Mouse (Mus musculus) liver, embryonic 13.5 days (tissue): ENCODE data around the gene Dnase2b. TPM values are rescaled to one million over a fixed set of nuclear protein-coding genes. Genes with fewer than 3 reads are reported as not detected.

Source experiments
- ATAC-seq: fragments of 200-750 bp; cut with Nextera tagmentation; 2 replicates; pipeline ENCODE4 v1.8.0; 2017; ENCODE audit warnings: low read depth, mild to moderate bottlenecking, moderate number of reproducible peaks, moderate library complexity
- DNase-seq: peaks from one replicate; pipeline ENCODE4 v3.0.0; 2022
- H3K27ac ChIP-seq: fragments of 300-500 bp; sonication (generic); 2 replicates; pipeline ENCODE4 v1.5.1; 2015; ENCODE audit warnings: moderate library complexity, mild to moderate bottlenecking, inconsistent platforms
- H3K27me3 ChIP-seq: fragments of 300-500 bp; sonication (generic); 2 replicates; pipeline ENCODE4 v1.6.1; 2015; ENCODE audit warnings: mild to moderate bottlenecking, inconsistent platforms
- H3K36me3 ChIP-seq: fragments of 300-500 bp; sonication (generic); 2 replicates; pipeline ENCODE4 v1.6.1; 2015; ENCODE audit warnings: mild to moderate bottlenecking, inconsistent platforms
- H3K4me1 ChIP-seq: fragments of 300-500 bp; sonication (generic); replicated peaks from 2 replicates; pipeline ENCODE4 v1.6.1; 2015; ENCODE audit warnings: inconsistent platforms
- H3K4me2 ChIP-seq: fragments of 300-500 bp; sonication (generic); 2 replicates; pipeline ENCODE4 v1.6.1; 2015; ENCODE audit warnings: inconsistent platforms, mild to moderate bottlenecking, moderate library complexity
- H3K4me3 ChIP-seq: fragments of 300-500 bp; sonication (generic); replicated peaks from 2 replicates; pipeline ENCODE4 v1.5.1; 2015; ENCODE audit warnings: mild to moderate bottlenecking, inconsistent platforms
- H3K9ac ChIP-seq: fragments of 300-500 bp; sonication (generic); 2 replicates; pipeline ENCODE4 v1.6.1; 2015; ENCODE audit warnings: mild to moderate bottlenecking, inconsistent platforms
- H3K9me3 ChIP-seq: fragments of 300-500 bp; sonication (generic); replicated peaks from 2 replicates; pipeline ENCODE4 v1.6.1; 2016; ENCODE audit warnings: inconsistent platforms
- WGBS: fragments of 180-500 bp; shearing (Covaris S2); methylation state at CpG from one replicate; pipeline ENCODE4 v1.1.7; 2015; ENCODE audit not compliant: insufficient replicate concordance; 5-methylcytosine and 5-hydroxymethylcytosine counted together
- polyA plus RNA-seq: library from polyadenylated mRNA; unstranded; fragments of >200 nt; fragmentation: Nextera tagmentation; extraction: Ambion mirVana; gene quantifications from 2 replicates; pipeline ENCODE4 v1.2.1, GENCODE M21; 2015

Gene Dnase2b
- polyA plus RNA-seq, 1 experiment from 2014 or later = 0.35 TPM

GRCm38 (mm10) chr3:146591601-146592000 lies 23.8 kb downstream of the Dnase2b start:
- Histone ChIP-seq H3K36me3 (no peaks in the 10 kb centered on the region), H3K27ac (peak overlapping the region; percentile 53), H3K4me1 (no peaks in the 10 kb centered on the region), H3K4me3 (no peak overlapping the region), H3K9ac (no peak overlapping the region), H3K9me3 (no peaks in the 10 kb centered on the region), H3K27me3 (no peaks in the 10 kb centered on the region), H3K4me2 (no peak overlapping the region)
- WGBS = 57% methylated on average over 2 of the region's 2 CpGs
- ATAC-seq (no peak), DNase-seq (no peak)

DNA sequence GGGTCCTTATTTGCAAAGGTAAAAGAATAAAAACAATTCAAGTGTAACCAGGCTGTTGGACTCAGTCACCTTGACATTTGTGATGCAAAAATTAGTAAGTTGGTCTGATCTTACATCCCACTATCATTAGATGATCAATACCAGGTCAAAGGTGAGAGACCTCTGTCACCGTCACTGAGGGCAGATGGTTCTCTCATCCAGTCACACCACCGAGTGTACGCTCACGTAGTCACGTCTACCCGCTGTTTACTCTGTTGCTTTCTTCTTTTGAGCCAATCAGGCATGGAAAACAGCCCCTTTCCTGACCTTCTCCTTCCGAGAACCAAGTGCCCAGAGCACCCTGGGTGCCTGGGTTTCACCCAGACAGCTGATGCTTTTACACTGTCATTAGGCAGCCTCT lies 24.2 kb downstream of the Dnase2b start:
- DNase-seq (no peak), ATAC-seq (peak; percentile 57)
- H3K4me3 ChIP-seq = no peak overlapping the region
- no peak overlapping the region for H3K4me2 ChIP-seq
- H3K27me3 ChIP-seq = no peaks in the 10 kb centered on the region
- no peaks in the 10 kb centered on the region for H3K4me1 ChIP-seq
- peak overlapping the region; percentile 53 for H3K27ac ChIP-seq
- H3K9ac ChIP-seq = no peak overlapping the region
- 70% methylated on average over 7 of the region's 7 CpGs for WGBS
- H3K36me3 ChIP-seq = no peaks in the 10 kb centered on the region
- H3K9me3 ChIP-seq = no peaks in the 10 kb centered on the region

DNA sequence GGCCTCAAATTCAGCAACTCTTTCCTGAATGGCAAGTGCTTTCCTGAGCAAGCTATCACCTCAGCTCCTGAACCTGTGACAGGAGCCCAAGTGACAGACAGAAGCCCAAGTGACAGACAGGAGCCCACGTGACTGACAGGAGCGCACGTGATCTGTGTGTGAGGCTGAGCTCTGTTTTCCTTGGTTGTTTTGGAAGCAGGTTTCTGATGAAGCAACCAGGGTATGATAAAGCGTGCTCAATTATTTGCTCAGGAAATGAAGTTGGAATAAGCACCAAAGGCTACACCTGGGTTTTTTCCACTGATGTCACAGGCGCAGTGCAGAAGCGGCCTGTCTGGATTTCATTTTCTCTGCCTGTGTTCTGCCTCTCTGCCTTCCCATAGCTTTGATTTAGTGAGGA lies 25.9 kb downstream of the Dnase2b start:
- Histone ChIP-seq H3K4me1 (no peaks in the 10 kb centered on the region), H3K9ac (no peak overlapping the region), H3K4me2 (no peak overlapping the region), H3K9me3 (no peaks in the 10 kb centered on the region), H3K27me3 (no peaks in the 10 kb centered on the region), H3K27ac (peak overlapping the region; percentile 51), H3K4me3 (no peak overlapping the region), H3K36me3 (no peaks in the 10 kb centered on the region)
- ATAC-seq (no peak), DNase-seq (no peak)
- WGBS = 68% methylated on average over 6 of the region's 6 CpGs

- WGBS = 84% methylated on average over 14 of the region's 14 CpGs
- no peaks in the 10 kb centered on the region for H3K36me3 ChIP-seq
- ATAC-seq (no peak), DNase-seq (no peak)
- H3K4me1 ChIP-seq = no peaks in the 10 kb centered on the region
- H3K4me2 ChIP-seq = no peak overlapping the region
- H3K9ac ChIP-seq = no peak overlapping the region
- no peak overlapping the region for H3K4me3 ChIP-seq
- H3K27me3 ChIP-seq = no peaks in the 10 kb centered on the region
- no peak overlapping the region for H3K27ac ChIP-seq
- no peaks in the 10 kb centered on the region for H3K9me3 ChIP-seq
Observed at GRCm38 (mm10) chr3:146586616-146587015, 28.8 kb downstream of the Dnase2b start.

- Histone ChIP-seq H3K4me1 (no peaks in the 10 kb centered on the region), H3K9ac (no peak overlapping the region), H3K36me3 (no peaks in the 10 kb centered on the region), H3K4me3 (no peak overlapping the region), H3K9me3 (no peaks in the 10 kb centered on the region), H3K27ac (no peak overlapping the region), H3K4me2 (no peak overlapping the region), H3K27me3 (no peaks in the 10 kb centered on the region)
- 50% methylated on average over 5 of the region's 5 CpGs for WGBS
- DNase-seq = no peak
- ATAC-seq = no peak
Observed at GRCm38 (mm10) chr3:146583908-146584307, 31.5 kb downstream of the Dnase2b start.

DNA sequence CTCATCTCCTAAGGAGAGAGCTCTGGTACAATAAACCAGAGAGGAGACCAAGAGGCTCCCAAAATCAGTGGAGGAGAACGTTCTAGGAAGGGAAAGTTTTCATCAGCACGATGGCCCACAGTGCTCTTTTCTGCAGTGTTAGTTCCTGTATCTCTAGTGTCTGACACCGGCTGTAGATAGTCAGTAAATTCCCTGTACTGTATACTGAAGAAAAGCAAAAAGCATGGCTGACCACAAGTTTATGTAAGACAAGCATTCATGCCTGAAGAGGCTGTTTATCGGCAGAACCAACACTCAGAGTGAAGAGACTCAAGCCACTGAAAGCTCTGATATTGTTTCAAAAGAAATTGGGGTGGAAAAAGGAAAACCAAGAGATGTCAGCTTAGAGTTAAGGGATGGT lies 31.9 kb downstream of the Dnase2b start:
- Histone ChIP-seq H3K27ac (no peak overlapping the region), H3K4me2 (no peak overlapping the region), H3K4me3 (no peak overlapping the region), H3K27me3 (no peaks in the 10 kb centered on the region), H3K9ac (no peak overlapping the region), H3K9me3 (no peaks in the 10 kb centered on the region), H3K4me1 (no peaks in the 10 kb centered on the region), H3K36me3 (no peaks in the 10 kb centered on the region)
- no peak for ATAC-seq
- DNase-seq = no peak
- 60% methylated on average over 4 of the region's 4 CpGs for WGBS

GRCm38 (mm10) chr3:146580039-146580729 lies 35.2 kb downstream of the Dnase2b start:
- ATAC-seq (no peak), DNase-seq (no peak)
- no peaks in the 10 kb centered on the region for H3K9me3 ChIP-seq
- H3K9ac ChIP-seq = no peak overlapping the region
- no peaks in the 10 kb centered on the region for H3K36me3 ChIP-seq
- H3K4me3 ChIP-seq = no peak overlapping the region
- H3K27ac ChIP-seq = no peak overlapping the region
- H3K4me2 ChIP-seq = no peak overlapping the region
- no peaks in the 10 kb centered on the region for H3K4me1 ChIP-seq
- 57% methylated on average over 3 of the region's 3 CpGs for WGBS
- no peaks in the 10 kb centered on the region for H3K27me3 ChIP-seq

DNA sequence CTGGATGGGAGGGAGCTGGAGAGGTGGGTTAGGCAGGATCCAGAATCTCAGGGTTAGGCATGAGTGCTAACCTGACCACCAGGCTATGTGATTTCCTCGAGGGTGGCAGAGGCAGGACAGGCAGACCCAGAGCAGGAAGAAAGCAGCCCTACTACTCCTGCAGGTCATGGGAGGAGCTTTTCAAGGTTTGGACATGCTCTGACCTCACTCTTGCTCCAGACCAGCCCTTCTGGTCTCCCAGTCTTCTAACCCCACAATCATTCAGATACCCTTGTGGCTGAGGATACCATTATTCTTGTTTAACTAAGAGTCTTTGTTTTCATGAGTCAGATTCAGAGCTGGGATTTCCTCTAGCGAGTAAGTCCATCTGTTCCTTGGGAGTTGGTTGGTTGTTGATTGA lies 37.8 kb downstream of the Dnase2b start:
- DNase-seq = no peak
- no peaks in the 10 kb centered on the region for H3K36me3 ChIP-seq
- H3K27me3 ChIP-seq = no peaks in the 10 kb centered on the region
- no peak overlapping the region for H3K4me2 ChIP-seq
- H3K4me3 ChIP-seq = no peak overlapping the region
- 42% methylated on average over 2 of the region's 2 CpGs for WGBS
- no peak for ATAC-seq
- no peaks in the 10 kb centered on the region for H3K9me3 ChIP-seq
- H3K4me1 ChIP-seq = no peaks in the 10 kb centered on the region
- no peak overlapping the region for H3K27ac ChIP-seq
- H3K9ac ChIP-seq = no peak overlapping the region

GRCm38 (mm10) chr3:146571341-146571740 lies 44.1 kb downstream of the Dnase2b start:
- Histone ChIP-seq H3K9me3 (no peaks in the 10 kb centered on the region), H3K36me3 (no peaks in the 10 kb centered on the region), H3K4me3 (no peak overlapping the region), H3K27me3 (no peaks in the 10 kb centered on the region), H3K4me2 (no peak overlapping the region), H3K9ac (no peak overlapping the region), H3K4me1 (no peaks in the 10 kb centered on the region), H3K27ac (peak overlapping the region; percentile 19; the same call in 1 of the 2 replicates)
- WGBS = 58% methylated on average over 1 of the region's 1 CpGs
- DNase-seq (no peak), ATAC-seq (no peak)

DNA sequence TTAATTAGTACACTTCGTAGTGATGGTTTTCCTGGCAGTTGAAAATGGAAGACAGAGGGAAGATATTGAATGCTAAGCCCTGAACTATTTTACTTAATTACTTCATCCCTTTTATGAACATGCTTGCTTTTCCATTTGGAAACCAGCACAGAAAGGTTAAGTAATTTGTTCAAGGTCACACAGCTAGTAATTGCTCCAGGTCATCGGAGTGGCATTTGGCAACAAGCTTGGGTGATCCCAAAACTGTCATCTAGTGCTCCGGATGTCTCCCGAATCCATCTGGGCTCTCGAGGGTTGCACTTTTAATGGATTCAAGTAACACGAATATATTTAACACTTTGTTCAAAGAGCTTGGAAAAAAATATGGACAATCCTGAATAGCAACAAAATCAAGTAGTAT lies 44.5 kb downstream of the Dnase2b start:
- Histone ChIP-seq H3K4me1 (no peaks in the 10 kb centered on the region), H3K27me3 (no peaks in the 10 kb centered on the region), H3K36me3 (no peaks in the 10 kb centered on the region), H3K4me2 (no peak overlapping the region), H3K4me3 (no peak overlapping the region), H3K27ac (peak overlapping the region; percentile 19; the same call in 1 of the 2 replicates), H3K9ac (no peak overlapping the region), H3K9me3 (no peaks in the 10 kb centered on the region)
- DNase-seq (no peak), ATAC-seq (no peak)
- WGBS = 65% methylated on average over 6 of the region's 6 CpGs

- Histone ChIP-seq H3K9me3 (no peaks in the 10 kb centered on the region), H3K27ac (peak within 1 kb of the TSS; percentile 37), H3K4me3 (no peak within 1 kb of the TSS), H3K27me3 (no peaks in the 10 kb centered on the region), H3K4me1 (no peaks in the 10 kb centered on the region), H3K9ac (no peak within 1 kb of the TSS), H3K36me3 (no peaks in the 10 kb centered on the region), H3K4me2 (no peak within 1 kb of the TSS)
- WGBS = 64% methylated on average over 10 of the region's 10 CpGs
- no peak for DNase-seq
- peak; percentile 77 for ATAC-seq
Observed at GRCm38 (mm10) chr3:146570148-146570782, 45.1 kb downstream of the Dnase2b start, which contains the start of gene Uox. Gene Uox, plus strand, starts transcription at chr3:146570426.

DNA sequence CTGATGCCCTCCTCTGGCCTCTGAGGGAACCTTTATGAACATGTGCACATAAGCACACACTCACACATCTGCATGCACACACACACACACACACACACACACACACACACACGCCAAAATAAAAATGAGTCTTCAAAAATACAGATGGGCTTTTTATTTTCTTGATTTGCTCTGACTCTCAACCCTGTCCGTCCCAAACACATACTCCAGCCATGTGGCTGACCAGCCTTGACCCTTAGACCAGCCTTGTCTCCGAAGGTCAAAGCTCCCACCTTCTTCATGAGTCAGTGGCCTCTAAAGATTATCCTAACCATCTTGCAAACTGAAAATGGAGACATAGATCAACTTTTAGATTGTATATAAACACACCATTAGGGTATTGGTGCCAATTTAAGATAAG lies 45.8 kb downstream of the Dnase2b start:
- Histone ChIP-seq H3K4me3 (no peak overlapping the region), H3K4me1 (no peaks in the 10 kb centered on the region), H3K27ac (peak overlapping the region; percentile 37; the same call in 1 of the 2 replicates), H3K27me3 (no peaks in the 10 kb centered on the region), H3K9me3 (no peaks in the 10 kb centered on the region), H3K36me3 (no peaks in the 10 kb centered on the region), H3K4me2 (no peak overlapping the region), H3K9ac (no peak overlapping the region)
- DNase-seq (no peak), ATAC-seq (no peak)
- 56% methylated on average over 3 of the region's 3 CpGs for WGBS
